Mouse (Mus musculus): ENCODE measurements around the gene Gigyf2. TPM values are rescaled to one million over a fixed set of nuclear protein-coding genes. Genes with fewer than 3 reads are reported as not detected.
"Not testable (repeated sequence)": the region's sequence is repeated elsewhere in the genome, so short reads cannot be mapped to it uniquely, and the experiment has no call there.

Gigyf2 gene
- total RNA-seq, 1 experiment from 2014 or later: 137 TPM

DNA sequence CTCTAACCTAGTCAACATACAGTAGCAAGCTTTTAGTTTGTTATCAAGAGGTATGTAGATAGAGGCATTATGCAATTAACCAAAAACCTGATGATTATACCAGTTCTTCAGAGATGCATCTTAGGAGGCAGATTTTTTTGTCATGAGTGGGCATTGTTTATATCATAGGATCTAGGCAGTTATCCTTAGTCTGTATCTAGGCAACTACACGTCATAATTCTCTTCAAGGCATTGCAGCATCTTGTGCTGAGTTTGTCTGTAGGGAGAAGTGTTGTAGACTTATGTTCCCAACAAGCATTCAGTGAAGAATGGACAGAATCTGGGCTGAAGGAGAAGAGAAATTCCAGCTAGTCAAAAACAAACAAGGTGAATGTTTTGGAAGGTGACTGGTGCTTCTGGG is 77.9 kb downstream of the Gigyf2 start:
- ATAC-seq (ENCODE audit: extremely low read depth, insufficient number of reproducible peaks, low FRiP score, poor library complexity, severe bottlenecking): no peak

DNA sequence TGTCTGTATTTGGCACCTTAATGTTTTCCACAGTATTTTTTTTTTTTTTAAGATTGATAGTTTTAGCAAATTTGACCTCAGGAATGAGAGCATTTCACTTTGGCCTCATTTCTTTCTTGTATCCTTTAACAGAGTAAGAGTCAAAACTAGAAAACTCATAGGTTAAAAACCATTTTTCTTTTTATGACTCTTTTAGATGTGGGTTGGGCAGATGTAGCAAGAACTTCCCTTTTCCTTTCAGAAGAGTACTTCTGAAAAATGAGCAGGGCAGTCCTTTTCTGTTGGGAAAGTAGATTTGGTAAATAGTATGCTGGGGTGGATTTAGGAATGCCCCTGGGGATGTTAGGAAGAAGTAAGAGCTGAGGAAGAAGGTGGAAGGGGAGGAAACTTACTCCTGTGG is 79.2 kb downstream of the Gigyf2 start:
- no peak for ATAC-seq (ENCODE audit: extremely low read depth, insufficient number of reproducible peaks, low FRiP score, poor library complexity, severe bottlenecking)

DNA sequence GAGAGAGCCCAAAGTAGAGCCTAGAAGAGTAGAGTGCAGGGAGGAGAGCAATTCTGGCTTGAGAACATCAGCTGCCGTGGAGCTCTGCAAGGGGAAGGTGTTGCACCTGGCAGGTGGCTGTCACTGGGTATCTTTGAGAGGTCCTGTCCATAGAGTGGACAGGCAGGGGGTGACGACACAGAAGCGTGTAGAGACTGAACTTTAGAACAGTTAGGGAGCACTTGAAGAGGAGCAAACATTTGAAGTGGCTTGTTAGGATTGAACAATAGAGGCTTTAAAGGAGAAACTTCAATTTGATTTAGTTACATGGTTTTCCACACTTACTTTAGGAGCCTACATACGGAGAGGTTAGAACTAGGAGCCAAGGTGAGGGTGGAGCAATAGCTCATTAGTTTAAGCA is 82.6 kb downstream of the Gigyf2 start:
- ATAC-seq (ENCODE audit: extremely low read depth, insufficient number of reproducible peaks, low FRiP score, poor library complexity, severe bottlenecking): no peak

DNA sequence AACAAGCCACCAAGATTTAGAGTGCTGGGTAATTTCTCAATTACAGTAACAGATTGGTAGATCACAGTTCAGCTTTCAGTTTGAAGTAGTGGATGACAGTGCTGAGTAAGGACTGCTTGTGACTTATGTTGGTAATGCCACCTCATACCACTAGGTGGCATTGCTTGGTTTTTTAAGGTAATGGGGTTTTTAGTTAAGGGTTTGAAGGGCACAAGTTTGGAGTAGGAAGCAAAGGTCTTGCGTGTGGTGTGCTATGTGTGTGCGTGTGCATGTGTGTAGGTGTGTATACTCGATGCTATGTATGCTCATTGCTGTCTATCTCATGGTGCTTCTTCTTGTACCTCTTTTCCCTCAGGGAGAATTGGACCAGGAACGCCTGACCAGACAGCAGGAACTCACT is 91.9 kb downstream of the Gigyf2 start:
- ATAC-seq (ENCODE audit: extremely low read depth, insufficient number of reproducible peaks, low FRiP score, poor library complexity, severe bottlenecking): peak; percentile 77

- no peak for ATAC-seq (ENCODE audit: extremely low read depth, insufficient number of reproducible peaks, low FRiP score, poor library complexity, severe bottlenecking)
These were observed 108.3 kb downstream of the Gigyf2 start for GRCm38 (mm10) chr1:87435125-87435524.

GRCm38 (mm10) chr1:87436583-87436982 is 109.8 kb downstream of the Gigyf2 start:
- ATAC-seq (ENCODE audit: extremely low read depth, insufficient number of reproducible peaks, low FRiP score, poor library complexity, severe bottlenecking): no peak

GRCm38 (mm10) chr1:87447183-87448104 is 120.6 kb downstream of the Gigyf2 start:
- peak; percentile 66; the same call in 1 of the 2 replicates for ATAC-seq (ENCODE audit: extremely low read depth, insufficient number of reproducible peaks, low FRiP score, poor library complexity, severe bottlenecking)

DNA sequence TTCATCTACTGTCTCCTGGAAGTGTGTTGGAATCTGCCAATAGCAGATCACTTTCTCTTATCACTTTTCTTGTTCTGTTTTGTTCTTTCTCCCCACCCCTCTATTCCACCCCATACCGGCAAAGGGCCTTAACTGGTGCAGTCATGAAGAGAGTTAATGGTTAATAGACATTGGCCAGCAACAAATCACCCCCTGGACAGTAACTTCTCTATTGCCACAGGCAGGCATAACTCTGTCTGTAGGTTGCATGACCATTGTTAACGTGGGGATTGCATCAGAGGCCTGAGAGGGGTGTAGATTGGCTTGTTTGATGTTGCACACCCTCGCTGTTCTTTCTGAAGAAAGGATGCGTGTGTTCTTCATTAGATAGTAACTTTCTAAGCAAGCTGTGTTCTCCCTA is 122.6 kb downstream of the Gigyf2 start:
- no peak for ATAC-seq (ENCODE audit: extremely low read depth, insufficient number of reproducible peaks, low FRiP score, poor library complexity, severe bottlenecking)

DNA sequence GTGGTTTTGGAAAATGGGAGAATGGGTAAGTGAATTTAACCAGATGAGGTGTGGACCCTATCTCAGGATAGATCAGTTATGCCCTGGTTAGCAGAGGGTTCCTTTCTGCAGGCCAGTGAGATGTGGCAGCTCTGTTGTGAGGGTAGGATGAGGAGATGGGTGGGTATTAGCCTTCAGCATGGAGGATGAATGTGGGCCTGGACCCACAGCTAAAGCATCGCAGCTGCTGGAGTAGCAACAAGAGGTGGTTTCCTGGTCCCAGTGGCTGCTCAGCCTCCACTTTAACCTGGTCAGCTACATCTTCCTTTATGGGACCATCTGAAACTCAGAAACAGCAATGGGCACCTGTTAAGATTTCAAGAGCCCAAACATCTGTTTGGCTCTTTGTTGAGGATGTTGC is 129.6 kb downstream of the Gigyf2 start:
- ATAC-seq (ENCODE audit: extremely low read depth, insufficient number of reproducible peaks, low FRiP score, poor library complexity, severe bottlenecking): no peak

- ATAC-seq (ENCODE audit: extremely low read depth, insufficient number of reproducible peaks, low FRiP score, poor library complexity, severe bottlenecking): no peak
These were observed 131.2 kb downstream of the Gigyf2 start for GRCm38 (mm10) chr1:87458045-87458444.

GRCm38 (mm10) chr1:87459856-87460255 is 133.1 kb downstream of the Gigyf2 start:
- ATAC-seq (ENCODE audit: extremely low read depth, insufficient number of reproducible peaks, low FRiP score, poor library complexity, severe bottlenecking): not testable (repeated sequence)

DNA sequence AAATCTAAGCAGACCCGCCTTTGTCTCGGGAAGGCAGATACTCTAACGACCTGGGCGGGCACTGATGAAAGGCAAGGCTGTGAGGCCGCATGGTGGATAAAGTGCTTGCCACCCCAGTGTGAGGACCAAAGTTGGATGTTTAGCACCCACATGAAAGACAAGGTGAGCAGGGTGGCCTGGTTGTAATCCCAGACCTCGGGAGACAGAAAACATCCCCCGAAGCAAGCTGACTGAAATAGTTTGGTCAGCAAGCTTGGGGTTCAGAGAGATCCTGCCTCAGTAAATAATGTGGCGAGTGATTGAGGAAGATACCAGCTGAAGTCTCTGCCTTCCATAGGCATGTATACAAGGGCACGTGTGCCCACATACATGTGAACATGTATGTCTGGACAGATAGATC is 140.7 kb downstream of the Gigyf2 start:
- no peak for ATAC-seq (ENCODE audit: extremely low read depth, insufficient number of reproducible peaks, low FRiP score, poor library complexity, severe bottlenecking)

- ATAC-seq (ENCODE audit: extremely low read depth, insufficient number of reproducible peaks, low FRiP score, poor library complexity, severe bottlenecking): peak; percentile 36; the same call in 1 of the 2 replicates
These were observed 141.5 kb downstream of the Gigyf2 start for GRCm38 (mm10) chr1:87468321-87468720.

DNA sequence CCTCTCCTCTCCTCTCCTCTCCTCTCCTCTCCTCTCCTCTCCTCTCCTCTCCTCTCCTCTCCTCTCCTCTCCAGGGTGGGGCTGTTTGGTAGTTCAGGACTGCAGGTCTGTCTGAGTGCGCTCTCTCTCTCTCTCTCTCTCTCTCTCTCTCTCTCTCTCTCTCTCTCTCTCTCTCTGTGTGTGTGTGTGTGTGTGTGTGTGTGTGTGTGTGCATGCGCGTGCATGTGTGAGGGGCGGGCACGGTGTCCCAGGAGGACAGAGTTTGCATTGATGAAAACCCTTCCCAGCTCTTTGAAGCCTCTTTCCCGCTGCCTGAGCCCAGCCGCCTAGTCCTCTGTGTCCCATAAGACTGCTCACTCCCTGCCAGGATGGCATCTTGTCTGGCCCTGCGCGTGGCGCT is 143.2 kb downstream of the Gigyf2 start, which contains the start of gene Snorc:
TSS of gene Snorc (plus strand) at position 301 of the 400 bp plus-strand sequence.
- ATAC-seq (ENCODE audit: extremely low read depth, insufficient number of reproducible peaks, low FRiP score, poor library complexity, severe bottlenecking): not testable (repeated sequence)

GRCm38 (mm10) chr1:87471914-87472313 is 145.1 kb downstream of the Gigyf2 start:
- no peak for ATAC-seq (ENCODE audit: extremely low read depth, insufficient number of reproducible peaks, low FRiP score, poor library complexity, severe bottlenecking)

DNA sequence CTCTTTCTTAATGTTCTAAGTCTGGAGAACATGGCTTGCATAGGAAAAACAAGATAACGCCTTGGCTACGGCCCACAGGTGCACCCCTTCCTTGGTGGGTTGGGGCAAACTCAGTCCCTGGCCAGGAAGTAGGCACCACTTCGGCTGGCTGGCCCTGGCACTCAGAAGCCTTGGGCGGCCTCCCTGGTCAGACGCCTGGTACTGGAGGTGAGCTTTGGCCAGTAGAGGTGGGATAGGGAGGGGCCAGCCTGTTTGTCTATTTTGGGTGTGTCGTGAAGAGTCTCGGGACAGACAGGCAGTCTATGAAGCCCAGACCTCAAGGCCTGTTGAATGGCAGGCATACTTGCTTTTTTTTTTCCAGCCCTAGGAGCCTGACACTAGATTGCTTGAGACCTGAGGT is 145.8 kb downstream of the Gigyf2 start:
- no peak for ATAC-seq (ENCODE audit: extremely low read depth, insufficient number of reproducible peaks, low FRiP score, poor library complexity, severe bottlenecking)

- no peak for ATAC-seq (ENCODE audit: extremely low read depth, insufficient number of reproducible peaks, low FRiP score, poor library complexity, severe bottlenecking)
These were observed 148.5 kb downstream of the Gigyf2 start for GRCm38 (mm10) chr1:87475076-87475895.

DNA sequence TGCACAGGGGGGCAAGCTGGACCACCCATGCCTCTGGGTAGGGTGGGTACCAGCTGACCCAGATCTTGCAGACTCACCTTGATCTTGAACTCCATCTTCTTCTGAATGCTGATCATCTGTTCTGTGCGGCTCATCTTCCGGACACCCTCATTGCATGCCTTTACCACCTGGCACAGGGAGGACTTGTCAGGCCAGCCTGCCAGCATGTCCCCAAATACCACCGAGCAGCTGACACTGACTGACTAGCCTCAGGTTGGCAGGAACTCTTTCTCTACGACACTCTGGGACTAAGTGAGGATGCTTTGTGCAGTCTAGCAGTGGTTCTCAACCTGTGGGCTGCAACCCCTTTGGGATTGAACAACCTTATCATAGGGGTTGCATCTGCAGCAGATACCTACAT is 155.7 kb downstream of the Gigyf2 start:
- ATAC-seq (ENCODE audit: extremely low read depth, insufficient number of reproducible peaks, low FRiP score, poor library complexity, severe bottlenecking): no peak

- no peak for ATAC-seq (ENCODE audit: extremely low read depth, insufficient number of reproducible peaks, low FRiP score, poor library complexity, severe bottlenecking)
These were observed 159.6 kb downstream of the Gigyf2 start for GRCm38 (mm10) chr1:87486386-87486785.

DNA sequence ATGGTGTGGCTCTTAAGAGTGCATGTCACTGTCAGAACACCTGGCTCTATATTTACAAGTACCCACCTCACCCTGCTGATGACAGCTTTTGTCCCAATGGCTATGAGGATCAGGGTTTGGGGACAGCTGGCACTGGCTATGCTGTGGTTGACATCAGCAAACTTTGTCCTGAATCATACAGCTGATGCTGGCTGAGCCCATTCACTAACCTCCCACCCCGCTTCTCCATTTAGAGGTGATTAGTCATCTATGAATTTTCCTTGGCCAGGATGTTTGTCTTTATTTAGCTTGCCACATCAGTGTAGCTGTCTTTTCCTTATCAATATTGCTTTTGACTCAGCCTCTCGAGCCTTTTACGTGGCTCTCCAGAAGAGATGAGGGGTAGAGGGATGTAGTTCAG is 165.5 kb downstream of the Gigyf2 start:
- no peak for ATAC-seq (ENCODE audit: extremely low read depth, insufficient number of reproducible peaks, low FRiP score, poor library complexity, severe bottlenecking)
